Mouse (Mus musculus) ES-E14 (cell line): ENCODE results near the gene Ankfy1.

Experiments
- CHD2 ChIP-seq: IDR thresholded peaks from 2 replicates; pipeline ENCODE4 v1.6.1; 2014; ENCODE audit warnings: mild to moderate bottlenecking, low read depth, low read length, inconsistent platforms
- ZNF384 ChIP-seq: IDR thresholded peaks from 2 replicates; pipeline ENCODE4 v1.6.1; 2012; ENCODE audit warnings: low read depth, low read length, inconsistent platforms

- TF ChIP-seq ZNF384 (no peak), CHD2 (no peak)
Observed at GRCm38 (mm10) chr11:72683402-72683801, 6.4 kb upstream of the Ankfy1 start.
